Mouse (Mus musculus) G1E (cell line): ENCODE data around the gene Shkbp1. TPM values are rescaled to one million over a fixed set of nuclear protein-coding genes. Genes with fewer than 3 reads are reported as not detected.

Experiments
- ATAC-seq: 2 replicates; pipeline ENCODE4 v1.8.0; 2016; ENCODE audit warnings: mild to moderate bottlenecking; ENCODE audit not compliant: insufficient number of reproducible peaks, poor library complexity, low FRiP score, severe bottlenecking; ENCODE audit errors: extremely low read depth
- DNase-seq: peaks from one replicate; pipeline ENCODE4 v3.0.0; 2012; ENCODE audit warnings: low spot score
- H3K27me3 ChIP-seq: 2 replicates; pipeline ENCODE4 v1.6.1; 2012; ENCODE audit warnings: mild to moderate bottlenecking, low read length, inconsistent platforms; ENCODE audit not compliant: insufficient read depth
- H3K36me3 ChIP-seq: replicated peaks from 2 replicates; pipeline ENCODE3; 2012; ENCODE audit warnings: mild to moderate bottlenecking, inconsistent platforms
- H3K4me1 ChIP-seq: 2 replicates; pipeline ENCODE4 v1.6.1; 2012; ENCODE audit warnings: low read depth, low read length, inconsistent platforms, mixed read lengths; ENCODE audit not compliant: insufficient read depth
- H3K4me3 ChIP-seq: 2 replicates; pipeline ENCODE4 v1.5.1; 2012; ENCODE audit warnings: low read depth, mild to moderate bottlenecking, inconsistent platforms, low read length, moderate library complexity, mixed read lengths
- H3K9me3 ChIP-seq: replicated peaks from 2 replicates; pipeline ENCODE4 v1.6.1; 2012; ENCODE audit warnings: inconsistent platforms
- CTCF ChIP-seq: IDR thresholded peaks from 2 replicates; pipeline ENCODE4 v1.5.1; 2012; ENCODE audit warnings: low read depth, low read length, inconsistent platforms, mixed read lengths
- GATA1 ChIP-seq: IDR thresholded peaks from 2 replicates; pipeline ENCODE4 v1.6.1; 2012; ENCODE audit warnings: borderline replicate concordance, low read length, inconsistent platforms, mixed read lengths
- GATA2 ChIP-seq: IDR thresholded peaks from 2 replicates; pipeline ENCODE4 v1.6.1; 2012; ENCODE audit warnings: low read depth, low read length, inconsistent platforms, borderline replicate concordance
- POLR2AphosphoS5 ChIP-seq: IDR thresholded peaks from 2 replicates; pipeline ENCODE4 v1.6.1; 2012; ENCODE audit warnings: low read depth, low read length, inconsistent platforms; ENCODE audit not compliant: insufficient replicate concordance
- TAL1 ChIP-seq: conservative IDR thresholded peaks from 2 replicates; pipeline ENCODE4 v1.6.1; 2012; ENCODE audit warnings: low read depth, low read length, inconsistent platforms, mixed read lengths
- polyA plus RNA-seq: library from polyadenylated mRNA; stranded (reverse); fragments of >175 nt; gene quantifications from 2 replicates; pipeline ENCODE4 v1.2.3, GENCODE M21; 2012
- total RNA-seq, 2 experiments: library from RNA; stranded (forward) in 1 of 2; stranded (reverse) in 1 of 2; fragments of 200-1000 nt in 1 of 2; fragments of >200 nt in 1 of 2; fragmentation: Nextera tagmentation in 1 of 2; gene quantifications; 2 replicates each; pipeline ENCODE4 v1.2.3; 2014 to 2017

Gene Shkbp1
- total and polyA plus RNA-seq, 3 experiments: 27.4 to 220 (median 111) TPM

- H3K36me3 ChIP-seq: no peaks in the 10 kb centered on the region
- peaks cover 26% of the 10 kb centered on the region for H3K27me3 ChIP-seq
- no peak for ATAC-seq
- DNase-seq: no peak
- H3K4me3 ChIP-seq: no peak overlapping the region
- TF ChIP-seq TAL1 (no peak), CTCF (no peak), POLR2AphosphoS5 (no peak), GATA1 (no peak), GATA2 (no peak)
- H3K4me1 ChIP-seq: no peaks in the 10 kb centered on the region
- peaks cover 2% of the 10 kb centered on the region for H3K9me3 ChIP-seq
These were observed 36.4 kb downstream of the Shkbp1 start for GRCm38 (mm10) chr7:27319411-27319810.

GRCm38 (mm10) chr7:27315958-27316357 is 39.9 kb downstream of the Shkbp1 start:
- no peak overlapping the region for H3K4me3 ChIP-seq
- ATAC-seq (no peak), DNase-seq (no peak)
- H3K4me1 ChIP-seq: 0 out of 2 replicates have a peak, but pooled peaks cover 3% of the 10 kb centered on the region
- peaks cover 10% of the 10 kb centered on the region for H3K9me3 ChIP-seq
- H3K36me3 ChIP-seq: no peaks in the 10 kb centered on the region
- peaks cover 17% of the 10 kb centered on the region for H3K27me3 ChIP-seq
- TF ChIP-seq POLR2AphosphoS5: no peak
- no peak for TF ChIP-seq GATA1
- no peak for TF ChIP-seq TAL1
- no peak for TF ChIP-seq GATA2
- TF ChIP-seq CTCF: no peak

- ATAC-seq (no peak), DNase-seq (no peak)
These were observed 41.4 kb downstream of the Shkbp1 start for GRCm38 (mm10) chr7:27314393-27314792.

GRCm38 (mm10) chr7:27311651-27312284 is 44.1 kb downstream of the Shkbp1 start:
- TF ChIP-seq GATA2: no peak
- no peak for TF ChIP-seq POLR2AphosphoS5
- no peak for TF ChIP-seq CTCF
- no peak for TF ChIP-seq TAL1
- no peak for TF ChIP-seq GATA1
- Histone ChIP-seq H3K9me3 (peaks cover 10% of the 10 kb centered on the region), H3K4me3 (no peak overlapping the region), H3K36me3 (no peaks in the 10 kb centered on the region), H3K27me3 (peaks cover 31% of the 10 kb centered on the region), H3K4me1 (peaks cover 18% of the 10 kb centered on the region)
- DNase-seq: no peak
- ATAC-seq: no peak

More at GRCm38 (mm10) chr7:27314393-27314792, 41.4 kb downstream of the Shkbp1 start:
- H3K4me3 ChIP-seq: no peak overlapping the region
- TF ChIP-seq CTCF (peak; percentile 14; the same call in 1 of the 2 replicates), TAL1 (no peak), POLR2AphosphoS5 (no peak), GATA1 (no peak), GATA2 (no peak)
- H3K27me3 ChIP-seq: peaks cover 27% of the 10 kb centered on the region
- H3K4me1 ChIP-seq: peaks cover 13% of the 10 kb centered on the region
- H3K9me3 ChIP-seq: peaks cover 10% of the 10 kb centered on the region
- H3K36me3 ChIP-seq: no peaks in the 10 kb centered on the region

GRCm38 (mm10) chr7:27310996-27311535 is 44.8 kb downstream of the Shkbp1 start:
- ATAC-seq: no peak
- Histone ChIP-seq H3K9me3 (peaks cover 10% of the 10 kb centered on the region), H3K4me1 (peaks cover 18% of the 10 kb centered on the region), H3K36me3 (no peaks in the 10 kb centered on the region), H3K27me3 (peaks cover 30% of the 10 kb centered on the region), H3K4me3 (no peak overlapping the region)
- TF ChIP-seq GATA1 (no peak), TAL1 (no peak), GATA2 (no peak), CTCF (no peak), POLR2AphosphoS5 (no peak)
- no peak for DNase-seq

- Histone ChIP-seq H3K27me3 (peaks cover 29% of the 10 kb centered on the region), H3K9me3 (peaks cover 10% of the 10 kb centered on the region), H3K4me1 (peaks cover 18% of the 10 kb centered on the region), H3K4me3 (peak overlapping the region; percentile 58; the same call in 1 of the 2 replicates), H3K36me3 (no peaks in the 10 kb centered on the region)
- ATAC-seq (no peak), DNase-seq (no peak)
- no peak for TF ChIP-seq GATA2
- no peak for TF ChIP-seq GATA1
- no peak for TF ChIP-seq CTCF
- TF ChIP-seq POLR2AphosphoS5: no peak
- TF ChIP-seq TAL1: no peak
These were observed 45.5 kb downstream of the Shkbp1 start for GRCm38 (mm10) chr7:27310306-27310705.
